Mouse (Mus musculus) CD4-positive, CD25-positive, alpha-beta regulatory T cell, adult 9 weeks (primary cell): Measurements from ENCODE around the gene Arpc5. TPM values are rescaled to one million over a fixed set of nuclear protein-coding genes. Genes with fewer than 3 reads are reported as not detected.

Source experiments
- polyA plus RNA-seq: library from polyadenylated mRNA; unstranded; fragments of 100-300 nt; shearing (Covaris generic); gene quantifications from one replicate; pipeline ENCODE4 v1.2.1, GENCODE M21; 2017

Gene Arpc5
- polyA plus RNA-seq: 786 TPM

DNA sequence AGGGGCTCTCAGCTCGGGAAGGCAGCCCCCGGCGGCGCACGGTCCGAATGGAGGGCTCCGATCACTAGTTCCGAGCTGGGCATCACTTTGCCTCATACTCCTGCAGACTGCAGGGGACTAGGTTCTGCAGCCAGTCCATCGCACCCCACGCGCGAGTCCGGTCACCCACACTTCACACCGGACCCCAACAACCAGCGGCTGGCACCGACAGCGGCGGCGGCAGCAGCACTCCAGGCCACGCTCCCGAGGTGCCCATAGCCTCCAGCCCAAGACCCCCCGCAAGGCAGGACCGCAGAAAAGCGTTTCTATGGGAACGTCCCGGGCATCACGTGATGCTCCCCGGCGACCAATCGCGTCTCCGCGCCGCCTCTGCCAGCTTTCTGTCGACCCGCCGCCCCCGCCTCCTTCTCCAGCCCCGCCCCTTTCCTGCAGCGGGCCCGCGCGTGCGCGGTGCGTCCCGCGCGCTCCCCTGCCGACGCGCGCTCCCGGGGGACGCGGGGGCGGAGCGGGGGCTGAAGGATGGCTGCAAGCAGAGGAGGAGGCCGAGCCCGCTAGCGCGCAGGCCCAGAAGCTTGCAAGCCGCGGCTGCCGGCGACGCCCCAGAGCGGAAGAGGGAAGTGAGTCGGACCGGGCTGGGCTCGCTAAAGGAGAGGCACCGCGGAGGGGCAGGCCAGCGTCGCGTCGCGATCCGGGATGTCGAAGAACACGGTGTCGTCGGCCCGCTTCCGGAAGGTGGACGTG lies at the start of gene Arpc5, which contains the start of gene Rgl1:
Gene Arpc5 (plus strand): TSS at position 511 of the 741 bp plus-strand sequence.
Gene Rgl1 (minus strand): TSS at position 320 of the 741 bp plus-strand sequence.

DNA sequence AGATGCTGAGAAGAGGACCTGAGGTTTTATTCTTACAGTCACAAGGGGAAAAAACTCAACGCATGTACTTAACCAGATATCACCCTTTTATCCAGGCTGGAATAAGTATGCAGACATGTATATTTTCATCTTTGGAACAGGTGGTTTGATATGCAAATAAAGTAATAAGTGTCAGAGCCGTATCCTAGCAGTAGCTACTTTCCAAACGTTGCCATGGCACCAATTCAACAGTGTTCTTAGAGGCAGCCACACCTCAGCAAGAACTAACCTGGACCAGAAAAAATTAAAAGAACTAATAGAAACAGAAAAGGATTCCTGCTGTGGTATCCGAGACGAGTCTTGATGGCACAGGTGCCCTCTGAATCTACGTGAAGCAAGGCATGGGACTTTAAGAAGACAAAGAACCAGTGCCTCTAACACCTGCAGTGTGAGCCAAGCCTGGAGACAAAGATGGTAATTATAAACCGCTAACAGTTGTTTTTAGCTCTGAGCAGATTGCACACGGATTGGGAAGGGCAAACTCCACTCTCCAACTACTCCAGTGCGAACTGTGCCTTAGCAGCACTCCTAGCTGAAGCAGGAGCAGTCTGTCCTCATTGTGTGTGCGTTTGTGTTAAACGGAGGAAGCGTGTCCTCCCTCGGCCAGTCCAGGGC lies 15.9 kb upstream of the Arpc5 start, which contains the start of gene Apobec4:
Gene Apobec4 (plus strand): TSS at position 240 of the 654 bp plus-strand sequence.

DNA sequence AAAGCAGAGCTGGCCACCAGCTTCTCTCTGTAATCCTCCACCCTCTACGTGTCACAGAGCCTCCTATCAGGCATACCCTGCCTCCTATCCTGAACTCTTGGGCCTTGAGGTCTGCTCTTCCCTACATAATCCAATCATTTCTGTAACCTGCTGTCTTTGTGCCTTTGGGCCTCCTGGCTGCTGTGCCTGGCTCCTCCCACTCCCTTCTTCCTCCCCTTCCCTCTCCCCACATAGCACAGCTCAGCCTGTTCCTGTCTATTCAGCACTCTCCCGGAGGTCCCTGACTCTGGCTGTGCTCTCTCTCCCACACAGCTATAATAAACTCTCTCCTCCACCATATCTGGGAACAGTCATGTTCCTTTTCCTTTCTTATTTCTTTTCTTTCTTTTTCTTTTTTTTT lies 33.6 kb downstream of the Arpc5 start, which contains the start of gene Ncf2:
Gene Ncf2 (plus strand): TSS at position 298 of the 400 bp plus-strand sequence.

Other genes starting within 250 kb of the Arpc5 start
- not detected for gene Apobec4, start 16.0 kb upstream of the Arpc5 start, polyA plus RNA-seq
- 0.50 TPM for gene Rgl1, start 191 bp upstream of the Arpc5 start, polyA plus RNA-seq
- gene Ncf2, start 33.7 kb downstream of the Arpc5 start, polyA plus RNA-seq: 6.4 TPM
- gene Smg7, start 136.1 kb downstream of the Arpc5 start, polyA plus RNA-seq: 43.3 TPM
- 0.69 TPM for gene Nmnat2, start 188.5 kb downstream of the Arpc5 start, polyA plus RNA-seq